Mouse (Mus musculus): ENCODE measurements around the gene Cyp2d34. TPM values are rescaled to one million over a fixed set of nuclear protein-coding genes. Genes with fewer than 3 reads are reported as not detected.

The Cyp2d34 gene
- polyA plus RNA-seq, 2 experiments: not detected

- Histone ChIP-seq H3K27me3 (ENCODE audit: control insufficient read depth, insufficient read depth, low read length) (no peaks in the 10 kb centered on the region), H3K9ac (ENCODE audit: low read depth, low read length, severe bottlenecking) (no peak overlapping the region), H3K36me3 (ENCODE audit: control insufficient read depth, insufficient read depth, low read length) (no peaks in the 10 kb centered on the region), H3K4me3 (replicated peaks; ENCODE audit: low read length) (no peak overlapping the region), H3K9me3 (ENCODE audit: control insufficient read depth, low read length) (no peaks in the 10 kb centered on the region), H3K4me1 (ENCODE audit: control insufficient read depth, insufficient read depth, low read length) (no peaks in the 10 kb centered on the region), H3K27ac (replicated peaks; ENCODE audit: low read depth, low read length) (no peak overlapping the region), H3K4me2 (replicated peaks; ENCODE audit: low read depth, low read length, severe bottlenecking) (no peak overlapping the region)
- WGBS: 80% methylated on average over 2 of the region's 2 CpGs
- ATAC-seq (ENCODE audit: low FRiP score, low read depth) (no peak), DNase-seq (ENCODE audit: low spot score) (no peak)
- no peak for TF ChIP-seq POLR2A (IDR thresholded peaks at IDR 0.05; ENCODE audit: borderline replicate concordance, extremely low read depth, insufficient read depth, insufficient read length)
Observed at GRCm38 (mm10) chr15:82641921-82642320, 21.2 kb upstream of the Cyp2d34 start.

- DNase-seq (ENCODE audit: low spot score): no peak
- no peak for ATAC-seq (ENCODE audit: low FRiP score, low read depth)
- H3K9me3 ChIP-seq (ENCODE audit: control insufficient read depth, low read length): no peaks in the 10 kb centered on the region
- H3K4me2 ChIP-seq (replicated peaks; ENCODE audit: low read depth, low read length, severe bottlenecking): no peak overlapping the region
- no peaks in the 10 kb centered on the region for H3K27me3 ChIP-seq (ENCODE audit: control insufficient read depth, insufficient read depth, low read length)
- no peak overlapping the region for H3K9ac ChIP-seq (ENCODE audit: low read depth, low read length, severe bottlenecking)
- no peak overlapping the region for H3K4me3 ChIP-seq (replicated peaks; ENCODE audit: low read length)
- no peak overlapping the region for H3K27ac ChIP-seq (replicated peaks; ENCODE audit: low read depth, low read length)
- H3K4me1 ChIP-seq (ENCODE audit: control insufficient read depth, insufficient read depth, low read length): no peaks in the 10 kb centered on the region
- TF ChIP-seq POLR2A (IDR thresholded peaks at IDR 0.05; ENCODE audit: borderline replicate concordance, extremely low read depth, insufficient read depth, insufficient read length): no peak
- H3K36me3 ChIP-seq (ENCODE audit: control insufficient read depth, insufficient read depth, low read length): no peaks in the 10 kb centered on the region
- WGBS: 85% methylated on average over 5 of the region's 5 CpGs
Observed at GRCm38 (mm10) chr15:82641390-82641789, 20.6 kb upstream of the Cyp2d34 start.

- no peak overlapping the region for H3K27ac ChIP-seq (replicated peaks; ENCODE audit: low read depth, low read length)
- no peak overlapping the region for H3K4me2 ChIP-seq (replicated peaks; ENCODE audit: low read depth, low read length, severe bottlenecking)
- no peak overlapping the region for H3K9ac ChIP-seq (ENCODE audit: low read depth, low read length, severe bottlenecking)
- no peaks in the 10 kb centered on the region for H3K9me3 ChIP-seq (ENCODE audit: control insufficient read depth, low read length)
- ATAC-seq (ENCODE audit: low FRiP score, low read depth) (no peak), DNase-seq (ENCODE audit: low spot score) (no peak)
- no peak overlapping the region for H3K4me3 ChIP-seq (replicated peaks; ENCODE audit: low read length)
- H3K4me1 ChIP-seq (ENCODE audit: control insufficient read depth, insufficient read depth, low read length): no peaks in the 10 kb centered on the region
- H3K27me3 ChIP-seq (ENCODE audit: control insufficient read depth, insufficient read depth, low read length): no peaks in the 10 kb centered on the region
- no peak for TF ChIP-seq POLR2A (IDR thresholded peaks at IDR 0.05; ENCODE audit: borderline replicate concordance, extremely low read depth, insufficient read depth, insufficient read length)
- WGBS: 90% methylated on average over 7 of the region's 7 CpGs
- no peaks in the 10 kb centered on the region for H3K36me3 ChIP-seq (ENCODE audit: control insufficient read depth, insufficient read depth, low read length)
Observed at GRCm38 (mm10) chr15:82640201-82640600, 19.5 kb upstream of the Cyp2d34 start.

GRCm38 (mm10) chr15:82637130-82638075 is 16.7 kb upstream of the Cyp2d34 start:
- Histone ChIP-seq H3K27ac (replicated peaks; ENCODE audit: low read depth, low read length) (no peak overlapping the region), H3K4me2 (replicated peaks; ENCODE audit: low read depth, low read length, severe bottlenecking) (no peak overlapping the region), H3K9me3 (ENCODE audit: control insufficient read depth, low read length) (no peaks in the 10 kb centered on the region), H3K36me3 (ENCODE audit: control insufficient read depth, insufficient read depth, low read length) (no peaks in the 10 kb centered on the region), H3K9ac (ENCODE audit: low read depth, low read length, severe bottlenecking) (no peak overlapping the region), H3K4me1 (ENCODE audit: control insufficient read depth, insufficient read depth, low read length) (no peaks in the 10 kb centered on the region), H3K4me3 (replicated peaks; ENCODE audit: low read length) (no peak overlapping the region), H3K27me3 (ENCODE audit: control insufficient read depth, insufficient read depth, low read length) (no peaks in the 10 kb centered on the region)
- ATAC-seq (ENCODE audit: low FRiP score, low read depth): no peak
- no peak for TF ChIP-seq POLR2A (IDR thresholded peaks at IDR 0.05; ENCODE audit: borderline replicate concordance, extremely low read depth, insufficient read depth, insufficient read length)
- no peak for DNase-seq (ENCODE audit: low spot score)
- 84% methylated on average over 14 of the region's 14 CpGs for WGBS

GRCm38 (mm10) chr15:82634976-82635375 is 14.2 kb upstream of the Cyp2d34 start:
- Histone ChIP-seq H3K36me3 (ENCODE audit: control insufficient read depth, insufficient read depth, low read length) (no peaks in the 10 kb centered on the region), H3K4me2 (replicated peaks; ENCODE audit: low read depth, low read length, severe bottlenecking) (no peak overlapping the region), H3K4me3 (replicated peaks; ENCODE audit: low read length) (no peak overlapping the region), H3K4me1 (ENCODE audit: control insufficient read depth, insufficient read depth, low read length) (no peaks in the 10 kb centered on the region), H3K9me3 (ENCODE audit: control insufficient read depth, low read length) (no peaks in the 10 kb centered on the region), H3K27ac (replicated peaks; ENCODE audit: low read depth, low read length) (no peak overlapping the region), H3K27me3 (ENCODE audit: control insufficient read depth, insufficient read depth, low read length) (no peaks in the 10 kb centered on the region), H3K9ac (ENCODE audit: low read depth, low read length, severe bottlenecking) (no peak overlapping the region)
- TF ChIP-seq POLR2A (IDR thresholded peaks at IDR 0.05; ENCODE audit: borderline replicate concordance, extremely low read depth, insufficient read depth, insufficient read length): no peak
- ATAC-seq (ENCODE audit: low FRiP score, low read depth) (no peak), DNase-seq (ENCODE audit: low spot score) (no peak)
- WGBS: 79% methylated on average over 1 of the region's 1 CpGs
